Mouse (Mus musculus): ENCODE results near the gene Urad.

Gene Urad

GRCm38 (mm10) chr5:147325931-147326330 is 3.7 kb upstream of the Urad start:
- no peak for DNase-seq (ENCODE audit: low read depth, low spot score)

- DNase-seq (ENCODE audit: low read depth, low spot score): peak; percentile 88
Observed at GRCm38 (mm10) chr5:147323237-147323917, 1.1 kb upstream of the Urad start.

- peak; percentile 90 for DNase-seq (ENCODE audit: low read depth, low spot score)
Observed at GRCm38 (mm10) chr5:147319653-147320052, 2.6 kb downstream of the Urad start.

GRCm38 (mm10) chr5:147317991-147318390 is 4.2 kb downstream of the Urad start:
- peak; percentile 34 for DNase-seq (ENCODE audit: low read depth, low spot score)

- no peak for DNase-seq (ENCODE audit: low read depth, low spot score)
Observed at GRCm38 (mm10) chr5:147317321-147317720, 4.9 kb downstream of the Urad start.

GRCm38 (mm10) chr5:147315432-147316075 is 6.7 kb downstream of the Urad start:
- no peak for DNase-seq (ENCODE audit: low read depth, low spot score)

- DNase-seq (ENCODE audit: low read depth, low spot score): peak; percentile 59
Observed at GRCm38 (mm10) chr5:147314646-147315431, 7.4 kb downstream of the Urad start.

DNA sequence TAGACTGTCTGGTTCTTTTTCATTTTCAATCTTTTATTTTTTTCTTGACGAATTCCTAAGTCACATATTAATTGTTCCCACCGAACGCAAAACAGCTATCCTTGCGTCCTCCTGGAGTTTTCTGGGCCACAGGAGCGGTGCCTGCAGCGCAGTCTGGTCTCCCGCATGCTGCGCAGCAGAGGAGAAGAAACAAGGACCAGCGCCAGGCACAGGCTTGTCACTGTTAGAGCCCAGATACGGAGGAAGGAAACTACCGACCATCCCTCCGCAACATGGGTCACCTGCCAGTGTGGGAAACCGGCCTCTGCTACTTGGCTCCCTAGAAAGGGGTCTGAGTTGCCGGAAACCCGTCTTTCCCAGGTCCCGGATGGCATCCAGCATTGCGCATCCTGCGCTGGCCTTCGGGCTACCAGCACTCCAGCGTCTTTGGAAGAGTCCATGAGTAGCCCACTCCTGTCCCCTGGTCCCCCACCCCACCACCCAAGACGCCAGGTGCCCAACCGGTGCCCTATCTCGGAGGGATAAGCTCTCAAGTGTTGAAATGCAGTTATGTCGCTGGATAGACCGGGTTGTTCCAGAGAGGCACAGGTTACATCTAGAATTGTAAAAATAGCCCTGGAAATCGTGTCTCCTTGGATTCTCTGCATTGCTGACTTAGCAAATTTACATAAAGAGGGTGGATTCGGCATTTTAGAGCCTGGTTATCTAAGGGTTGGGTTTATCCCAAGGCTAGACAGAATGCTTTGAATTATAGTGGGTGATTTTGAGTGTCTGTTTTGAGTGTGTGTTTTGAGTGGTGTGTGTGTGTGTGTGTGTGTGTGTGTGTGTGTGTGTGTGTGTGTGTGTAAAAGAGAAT is 9.2 kb downstream of the Urad start:
- DNase-seq (ENCODE audit: low read depth, low spot score): no peak

DNA sequence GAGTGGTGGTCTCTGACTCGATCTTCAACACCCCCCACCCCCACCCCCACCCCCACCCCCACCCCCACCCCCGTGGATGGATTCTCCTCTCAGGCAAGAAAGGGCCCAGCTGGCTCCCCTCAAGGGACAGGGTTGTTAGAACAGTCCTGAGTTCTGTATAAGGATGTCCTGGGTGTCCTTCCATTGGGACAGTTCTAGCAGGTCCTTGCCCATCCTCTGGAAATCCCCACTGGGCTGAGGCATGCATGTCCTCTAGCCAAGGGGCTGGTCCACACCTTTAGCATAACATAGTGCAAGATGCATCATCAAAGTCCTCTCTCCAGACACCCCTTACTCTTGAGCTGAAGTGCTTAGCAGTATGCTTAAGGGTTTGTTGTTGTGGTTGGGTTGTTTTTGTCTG is 12.5 kb downstream of the Urad start:
- DNase-seq (ENCODE audit: low read depth, low spot score): no peak

DNA sequence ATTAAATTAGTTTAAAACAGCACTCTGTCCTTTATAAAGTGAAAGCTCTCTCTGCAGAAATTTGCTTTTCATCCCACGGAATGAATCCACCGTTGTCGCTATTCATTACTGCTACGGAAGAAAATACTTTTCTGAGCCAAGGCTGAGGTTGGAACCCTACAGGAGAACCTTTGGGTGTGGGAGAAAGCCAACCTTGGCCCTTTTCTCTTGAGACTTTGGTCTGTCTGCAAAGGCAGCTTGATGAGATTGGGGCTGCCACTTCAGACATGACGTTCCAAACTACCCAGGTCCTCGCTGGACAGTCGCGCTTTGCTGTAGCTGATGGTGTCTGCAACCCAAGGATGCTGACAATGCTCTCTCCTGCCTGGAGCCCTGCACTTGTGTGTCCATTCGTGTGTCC is 13.8 kb downstream of the Urad start:
- DNase-seq (ENCODE audit: low read depth, low spot score): no peak

GRCm38 (mm10) chr5:147307398-147307785 is 14.8 kb downstream of the Urad start:
- no peak for DNase-seq (ENCODE audit: low read depth, low spot score)

GRCm38 (mm10) chr5:147306638-147307397 is 15.4 kb downstream of the Urad start, which contains the start of gene Cdx2:
Gene Cdx2, minus strand, starts transcription at chr5:147307270.
- DNase-seq (ENCODE audit: low read depth, low spot score): no peak

DNA sequence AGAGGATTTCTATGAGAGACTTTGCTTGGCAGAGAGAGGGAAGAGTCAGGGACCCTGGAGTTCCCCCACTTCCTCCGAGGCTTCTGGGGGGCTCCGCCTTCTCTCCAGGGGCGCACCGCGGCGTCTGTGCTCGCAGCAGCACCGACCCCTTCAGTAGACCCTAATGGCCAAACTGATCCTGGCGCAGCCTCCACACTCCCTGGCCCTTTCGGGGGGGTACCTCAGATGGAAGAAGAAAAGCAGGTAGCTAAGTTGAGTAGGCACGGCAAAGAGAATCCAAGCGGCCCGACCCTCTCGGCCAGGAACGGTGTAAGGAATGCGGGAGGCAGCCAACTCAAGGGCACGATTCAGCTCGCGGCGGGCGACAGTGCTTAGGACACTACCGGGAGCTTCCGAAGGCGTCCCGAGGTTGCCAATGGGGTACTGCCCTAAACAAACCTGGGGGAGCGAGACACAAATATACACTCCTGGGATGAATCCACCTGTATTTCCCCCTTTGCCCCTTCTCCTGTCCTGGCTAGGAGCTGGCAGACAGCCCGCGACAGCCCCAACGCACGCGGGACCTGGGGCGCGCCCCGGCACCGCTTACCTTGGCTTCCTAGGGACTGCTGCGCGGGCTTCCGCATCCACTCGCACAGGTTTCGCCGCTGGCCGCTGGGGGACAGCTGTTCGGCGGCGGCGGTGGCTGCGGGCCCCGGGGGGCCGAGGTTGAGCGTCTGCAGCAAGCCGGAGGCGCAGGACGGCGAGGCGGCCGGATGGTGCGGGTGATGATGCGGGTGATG is 16.2 kb downstream of the Urad start:
- no peak for DNase-seq (ENCODE audit: low read depth, low spot score)

DNA sequence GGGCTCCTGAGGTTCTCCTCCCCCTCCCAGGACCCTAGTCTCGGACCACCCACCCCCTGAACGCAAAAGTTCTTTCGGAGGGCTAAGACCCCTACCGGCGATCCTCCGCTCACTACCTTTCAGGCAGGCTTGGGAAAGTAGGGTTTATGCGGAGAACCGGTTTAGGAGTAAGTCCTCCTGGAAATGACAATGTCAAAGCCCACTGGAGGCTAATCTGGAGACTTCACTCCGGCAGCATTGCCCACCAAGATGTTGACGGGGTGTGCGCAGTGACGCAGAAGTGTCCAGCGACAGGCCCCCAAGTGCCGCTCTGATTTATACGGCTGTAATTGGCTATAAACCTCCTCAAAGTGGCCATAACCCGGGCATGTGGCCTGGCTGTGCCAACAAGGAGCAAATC is 17.1 kb downstream of the Urad start:
- no peak for DNase-seq (ENCODE audit: low read depth, low spot score)

- no peak for DNase-seq (ENCODE audit: low read depth, low spot score)
Observed at GRCm38 (mm10) chr5:147304276-147305155, 17.7 kb downstream of the Urad start.

- DNase-seq (ENCODE audit: low read depth, low spot score): no peak
Observed at GRCm38 (mm10) chr5:147302746-147303400, 19.4 kb downstream of the Urad start.

DNA sequence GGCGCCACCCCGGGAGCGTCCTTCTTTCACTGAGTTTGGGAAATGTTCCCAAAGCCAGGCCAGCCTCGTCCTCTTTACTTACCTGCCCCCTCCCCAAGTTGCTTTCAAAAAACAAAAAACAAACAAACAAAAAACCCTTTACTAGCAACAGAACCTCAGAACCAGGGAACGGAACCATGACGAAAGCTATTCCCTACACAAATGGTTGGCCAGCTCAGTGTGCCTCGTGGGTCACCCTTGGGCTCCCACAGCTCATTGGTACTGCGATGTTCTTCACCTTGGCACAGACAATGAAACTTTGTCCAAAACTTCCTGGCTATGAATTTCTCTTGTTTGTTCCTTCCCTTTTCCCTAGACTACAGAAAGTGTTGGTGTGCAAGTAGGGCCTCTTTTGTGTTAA is 20.1 kb downstream of the Urad start:
- no peak for DNase-seq (ENCODE audit: low read depth, low spot score)

DNA sequence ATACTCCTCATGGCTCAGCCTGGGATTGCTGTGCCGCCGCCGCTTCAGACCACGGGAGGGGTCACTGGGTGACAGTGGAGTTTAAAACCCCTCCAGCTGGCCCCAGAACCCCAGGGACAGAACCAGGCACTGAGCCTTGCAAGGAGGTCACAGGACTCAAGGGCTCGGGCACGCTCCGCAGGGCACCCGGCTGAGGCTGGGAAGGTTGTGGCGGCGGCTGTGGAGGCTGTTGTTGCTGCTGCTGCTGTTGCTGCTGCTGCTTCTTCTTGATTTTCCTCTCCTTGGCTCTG is 20.5 kb downstream of the Urad start:
- no peak for DNase-seq (ENCODE audit: low read depth, low spot score)

All from 3T3-L1 (cell line).